Mouse (Mus musculus) kidney, postnatal 10 days (tissue): ENCODE results near the gene Grin2c.

ENCODE experiments used
- DNase-seq: peaks from one replicate; pipeline ENCODE4 v3.0.0; 2021; ENCODE audit warnings: mixed read lengths

Grin2c gene

GRCm38 (mm10) chr11:115282723-115283485 lies 15.9 kb upstream of the Grin2c start:
- no peak for DNase-seq

- no peak for DNase-seq
Observed at GRCm38 (mm10) chr11:115282295-115282694, 15.3 kb upstream of the Grin2c start.

- no peak for DNase-seq
Observed at GRCm38 (mm10) chr11:115279726-115280125, 12.7 kb upstream of the Grin2c start.

GRCm38 (mm10) chr11:115278176-115278575 lies 11.1 kb upstream of the Grin2c start:
- no peak for DNase-seq

GRCm38 (mm10) chr11:115277604-115277975 lies 10.5 kb upstream of the Grin2c start:
- DNase-seq: no peak

- peak; percentile 99 for DNase-seq
Observed at GRCm38 (mm10) chr11:115276780-115277603, 9.9 kb upstream of the Grin2c start, which contains the start of gene Fdxr. Gene Fdxr (minus strand): TSS chr11:115277050.

GRCm38 (mm10) chr11:115275954-115276353 lies 8.9 kb upstream of the Grin2c start:
- no peak for DNase-seq

- no peak for DNase-seq
Observed at GRCm38 (mm10) chr11:115275509-115275908, 8.5 kb upstream of the Grin2c start.

- no peak for DNase-seq
Observed at GRCm38 (mm10) chr11:115274771-115275170, 7.7 kb upstream of the Grin2c start.

GRCm38 (mm10) chr11:115274178-115274577 lies 7.1 kb upstream of the Grin2c start:
- DNase-seq: no peak

GRCm38 (mm10) chr11:115273735-115274134 lies 6.7 kb upstream of the Grin2c start:
- DNase-seq: no peak

- DNase-seq: no peak
Observed at GRCm38 (mm10) chr11:115272894-115273498, 6.0 kb upstream of the Grin2c start.

- DNase-seq: no peak
Observed at GRCm38 (mm10) chr11:115271481-115271880, 4.4 kb upstream of the Grin2c start.

- DNase-seq: no peak
Observed at GRCm38 (mm10) chr11:115271052-115271451, 4.0 kb upstream of the Grin2c start.

GRCm38 (mm10) chr11:115270148-115270861 lies 3.3 kb upstream of the Grin2c start:
- peak; percentile 85 for DNase-seq

- DNase-seq: no peak
Observed at GRCm38 (mm10) chr11:115269330-115270066, 2.5 kb upstream of the Grin2c start.

- DNase-seq: no peak
Observed at GRCm38 (mm10) chr11:115267958-115268357, 915 bp upstream of the Grin2c start.

- no peak for DNase-seq
Observed at GRCm38 (mm10) chr11:115266400-115266778, 654 bp downstream of the Grin2c start.

GRCm38 (mm10) chr11:115265771-115266399 lies 1.2 kb downstream of the Grin2c start:
- DNase-seq: no peak

- DNase-seq: peak; percentile 47
Observed at GRCm38 (mm10) chr11:115264862-115265668, 2.0 kb downstream of the Grin2c start.
